Mouse (Mus musculus) CH12.LX (cell line): ENCODE results near the gene Trim47. TPM values are rescaled to one million over a fixed set of nuclear protein-coding genes. Genes with fewer than 3 reads are reported as not detected.

Experiments used
- DNase-seq: peaks from one replicate; pipeline ENCODE4 v3.0.0-alpha.2; 2013; ENCODE audit errors: extremely low read depth
- H3K27ac ChIP-seq: 2 replicates; pipeline ENCODE4 v1.5.1; 2012; ENCODE audit warnings: low read depth, mild to moderate bottlenecking, control low read depth, moderate library complexity; ENCODE audit not compliant: insufficient read depth
- H3K27me3 ChIP-seq: replicated peaks from 2 replicates; pipeline ENCODE3; 2012; ENCODE audit warnings: inconsistent platforms
- H3K36me3 ChIP-seq, 2 experiments: replicated peaks in 1 of 2; 2 replicates each; pipeline versions ENCODE3 to v1.6.1; 2012; ENCODE audit warnings: inconsistent platforms in 1 of 2, low read length in 1 of 2, mild to moderate bottlenecking in 1 of 2, mixed read lengths in 1 of 2, moderate library complexity in 1 of 2; ENCODE audit not compliant: control insufficient read depth in 1 of 2, insufficient read depth in 1 of 2
- H3K4me1 ChIP-seq, 2 experiments: 2 replicates each; pipeline ENCODE4 v1.6.1; 2012; ENCODE audit warnings: inconsistent platforms in 1 of 2, moderate library complexity in 1 of 2; ENCODE audit not compliant: insufficient read depth in 2 of 2, control insufficient read depth in 1 of 2
- H3K4me2 ChIP-seq: 2 replicates; pipeline ENCODE4 v1.6.1; 2012; ENCODE audit warnings: low read depth, mild to moderate bottlenecking, control low read depth; ENCODE audit not compliant: poor library complexity, insufficient read depth, severe bottlenecking
- H3K4me3 ChIP-seq, 3 experiments: fragments of 150-350 bp in 1 of 3; sonication (generic) in 1 of 3; replicated peaks in 1 of 3; 2 replicates each; pipeline versions ENCODE3 to v1.5.1; 2011 to 2012; ENCODE audit warnings: low read depth in 2 of 3, low read length in 2 of 3, mild to moderate bottlenecking in 2 of 3, moderate library complexity in 2 of 3, control low read depth in 1 of 3, improper control_type of control experiment in 1 of 3, inconsistent platforms in 1 of 3, mixed read lengths in 1 of 3; ENCODE audit not compliant: poor library complexity in 1 of 3
- H3K79me2 ChIP-seq: replicated peaks from 2 replicates; pipeline ENCODE4 v1.6.1; 2012; ENCODE audit warnings: mild to moderate bottlenecking, moderate library complexity; ENCODE audit not compliant: control insufficient read depth, poor library complexity, insufficient read depth, severe bottlenecking; ENCODE audit errors: extremely low read depth
- H3K9ac ChIP-seq: 2 replicates; pipeline ENCODE4 v1.6.1; 2012; ENCODE audit warnings: low read depth, mild to moderate bottlenecking, control low read depth, moderate library complexity; ENCODE audit not compliant: insufficient read depth
- H3K9me3 ChIP-seq: replicated peaks from 2 replicates; pipeline ENCODE3; 2012; ENCODE audit warnings: low read length, inconsistent platforms, mixed read lengths
- BHLHE40 ChIP-seq: IDR thresholded peaks from 2 replicates; pipeline ENCODE4 v1.6.1; 2011; ENCODE audit warnings: mild to moderate bottlenecking, low read depth, low read length, improper control_type of control experiment
- CHD1 ChIP-seq: IDR thresholded peaks from 2 replicates; pipeline ENCODE4 v1.6.1; 2012; ENCODE audit warnings: low read depth, low read length, improper control_type of control experiment, inconsistent platforms
- CTCF ChIP-seq, 2 experiments: IDR thresholded peaks in 1 of 2; conservative IDR thresholded peaks in 1 of 2; 2 replicates each; pipeline ENCODE4 v1.5.1; 2011 to 2012; ENCODE audit warnings: low read depth in 2 of 2, low read length in 2 of 2, improper control_type of control experiment in 1 of 2, inconsistent platforms in 1 of 2, mild to moderate bottlenecking in 1 of 2, moderate library complexity in 1 of 2
- E2F4 ChIP-seq: IDR thresholded peaks from 2 replicates; pipeline ENCODE4 v1.6.1; 2011; ENCODE audit warnings: low read depth, low read length, improper control_type of control experiment; ENCODE audit not compliant: insufficient replicate concordance
- ELF1 ChIP-seq: IDR thresholded peaks from 2 replicates; pipeline ENCODE4 v1.6.1; 2014; ENCODE audit warnings: low read depth, mild to moderate bottlenecking, inconsistent platforms, low read length, improper control_type of control experiment
- ETS1 ChIP-seq: conservative IDR thresholded peaks from 2 replicates; pipeline ENCODE4 v1.6.1; 2012; ENCODE audit warnings: low read depth, mild to moderate bottlenecking, inconsistent platforms, low read length, improper control_type of control experiment, moderate library complexity
- IRF4 ChIP-seq: IDR thresholded peaks from 2 replicates; pipeline ENCODE4 v1.6.1; 2014; ENCODE audit warnings: low read depth, mild to moderate bottlenecking, inconsistent platforms, low read length, improper control_type of control experiment
- NELFE ChIP-seq: IDR thresholded peaks from 2 replicates; pipeline ENCODE4 v1.6.1; 2011; ENCODE audit warnings: low read depth, low read length, improper control_type of control experiment
- PAX5 ChIP-seq: IDR thresholded peaks from 2 replicates; pipeline ENCODE4 v1.6.1; 2012; ENCODE audit warnings: low read length, inconsistent platforms, mixed read lengths
- RAD21 ChIP-seq: IDR thresholded peaks from 2 replicates; pipeline ENCODE4 v1.6.1; 2011; ENCODE audit warnings: low read depth, mild to moderate bottlenecking, low read length, improper control_type of control experiment, moderate library complexity
- SIN3A ChIP-seq: IDR thresholded peaks from 2 replicates; pipeline ENCODE4 v1.6.1; 2012; ENCODE audit warnings: low read length, improper control_type of control experiment, inconsistent platforms
- SMC3 ChIP-seq: IDR thresholded peaks from 2 replicates; pipeline ENCODE4 v1.6.1; 2011; ENCODE audit warnings: low read depth, low read length, improper control_type of control experiment
- TBP ChIP-seq: conservative IDR thresholded peaks from 2 replicates; pipeline ENCODE4 v1.6.1; 2011; ENCODE audit warnings: low read depth, low read length, improper control_type of control experiment
- TCF12 ChIP-seq: IDR thresholded peaks from 2 replicates; pipeline ENCODE4 v1.6.1; 2014; ENCODE audit warnings: low read depth, mild to moderate bottlenecking, inconsistent platforms, low read length, improper control_type of control experiment
- UBTF ChIP-seq: IDR thresholded peaks from 2 replicates; pipeline ENCODE4 v1.6.1; 2012; ENCODE audit warnings: low read depth, mild to moderate bottlenecking, inconsistent platforms, low read length, improper control_type of control experiment, moderate library complexity
- USF1 ChIP-seq: IDR thresholded peaks from 2 replicates; pipeline ENCODE4 v1.6.1; 2014; ENCODE audit warnings: low read depth, mild to moderate bottlenecking, inconsistent platforms, low read length, improper control_type of control experiment
- USF2 ChIP-seq: conservative IDR thresholded peaks from 2 replicates; pipeline ENCODE4 v1.6.1; 2011; ENCODE audit warnings: low read depth, low read length, improper control_type of control experiment
- ZNF384 ChIP-seq: IDR thresholded peaks from 2 replicates; pipeline ENCODE4 v1.6.1; 2012; ENCODE audit warnings: low read depth, low read length, improper control_type of control experiment, inconsistent platforms
- dilution Hi-C: fragments of 300-500 bp; cut with MboI; formaldehyde crosslinking; loops from 2 replicates; pipeline ENCODE4 v1.14.3; 2020; ENCODE audit warnings: low sequenced_read_pairs; ENCODE audit not compliant: extremely low pct_unique_long_range_greater_than_20kb, extremely low pct_ligation_motif_present
- in situ Hi-C: fragments of 300-500 bp; cut with MboI; formaldehyde crosslinking; loops from 3 replicates; pipeline ENCODE4 v1.14.3; 2019; ENCODE audit warnings: low sequenced_read_pairs, low pct_ligation_motif_present, low pct_unique_long_range_greater_than_20kb, mixed read lengths
- polyA plus RNA-seq: library from polyadenylated mRNA; unstranded; fragments of >175 nt; gene quantifications from 2 replicates; pipeline ENCODE4 v1.2.1, GENCODE M21; 2012; ENCODE audit warnings: low read depth; ENCODE audit not compliant: insufficient read length
- total RNA-seq, 2 experiments: library from RNA; depleted of rRNA; stranded (reverse); fragments of 300-350 nt in 1 of 2; fragments of >200 nt in 1 of 2; gene quantifications; 2 replicates each; pipeline ENCODE4 v1.2.3; 2012 to 2014

Trim47 gene
- total and polyA plus RNA-seq, 3 experiments, result 0.21 to 0.38 TPM; not detected in 1

GRCm38 (mm10) chr11:116081081-116081480, 45.9 kb downstream of the Trim47 start:
- H3K9me3 ChIP-seq, result no peaks in the 10 kb centered on the region
- H3K79me2 ChIP-seq, result peaks cover 14% of the 10 kb centered on the region
- dilution Hi-C loops, result no loop called here
- peaks cover 6 to 43% of the 10 kb centered on the region in 2 experiments for H3K4me1 ChIP-seq
- no peak overlapping the region for H3K4me3 ChIP-seq
- TF ChIP-seq SMC3 (peak; percentile 32), RAD21 (peak; percentile 34), E2F4 (no peak), ZNF384 (no peak), CTCF (conservative IDR thresholded peaks at IDR 0.05 in 1 of 2, IDR thresholded peaks at IDR 0.05 in 1 of 2; ENCODE audit: low read depth in 2 of 2, low read length in 2 of 2) (peak; percentile 36 to 76)
- TF ChIP-seq, all 38 proteins: peak for 3
- H3K27ac ChIP-seq, result no peak overlapping the region
- no peak overlapping the region for H3K4me2 ChIP-seq
- H3K36me3 ChIP-seq, result peaks cover 49 to 72% of the 10 kb centered on the region in 2 experiments
- peak; percentile 74 for DNase-seq
- in situ Hi-C loops, result no loop called here
- H3K27me3 ChIP-seq, result no peaks in the 10 kb centered on the region
- no peak overlapping the region for H3K9ac ChIP-seq

DNA sequence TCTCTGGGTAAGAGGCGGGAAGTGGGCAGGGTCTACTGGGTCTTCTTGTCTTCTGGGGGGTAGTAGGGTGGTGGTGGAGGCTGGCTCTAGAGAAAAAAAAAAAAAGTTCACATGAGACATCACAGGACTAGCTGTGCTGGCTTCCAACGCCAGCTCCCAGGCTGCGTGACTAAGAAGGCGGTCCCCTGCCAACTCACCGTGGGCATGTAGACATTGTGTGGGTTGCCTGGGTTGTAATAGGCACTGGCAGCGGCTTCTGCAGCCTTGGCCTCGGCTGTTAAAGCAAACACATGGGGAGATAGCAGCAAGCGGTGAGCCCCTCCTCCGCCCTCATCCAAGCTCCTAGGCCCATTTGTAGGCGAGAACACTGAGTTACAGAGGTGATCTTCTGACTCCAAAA, 47.5 kb downstream of the Trim47 start:
- Histone ChIP-seq H3K27ac (no peak overlapping the region), H3K4me3 (no peak overlapping the region), H3K27me3 (no peaks in the 10 kb centered on the region), H3K9me3 (no peaks in the 10 kb centered on the region), H3K4me1 (peaks cover 2 to 33% of the 10 kb centered on the region in 2 experiments; a peak in 2 of 4 replicates), H3K9ac (no peak overlapping the region), H3K79me2 (0 out of 2 replicates have a peak, but pooled peaks cover under 1% of the 10 kb centered on the region), H3K36me3 (peaks cover 49 to 67% of the 10 kb centered on the region in 2 experiments), H3K4me2 (no peak overlapping the region)
- TF ChIP-seq TBP (no peak), USF2 (no peak), IRF4 (no peak), USF1 (no peak), TCF12 (no peak), UBTF (no peak), PAX5 (no peak), CHD1 (no peak), NELFE (no peak), ELF1 (no peak), E2F4 (no peak), SIN3A (no peak), ETS1 (no peak), BHLHE40 (no peak), SMC3 (no peak)
- dilution Hi-C loops (no loop called here), in situ Hi-C loops (no loop called here)
- DNase-seq, result no peak
